Mouse (Mus musculus) cerebral cortex, adult 2 months (tissue): ENCODE data around the gene Alox12.

Source experiments
- WGBS: fragments of 180-500 bp; shearing (Covaris S2); methylation state at CpG from one replicate; pipeline ENCODE4 v1.1.7; 2018; 5-methylcytosine and 5-hydroxymethylcytosine counted together

Gene Alox12

GRCm38 (mm10) chr11:70220731-70221602 is 34.2 kb downstream of the Alox12 start, which contains the start of gene Slc16a13:
Slc16a13 (minus strand) TSS chr11:70221064.
- 1% methylated on average over 28 of the region's 28 CpGs for WGBS

GRCm38 (mm10) chr11:70220323-70220722 is 34.8 kb downstream of the Alox12 start:
- WGBS, result 2% methylated on average over 24 of the region's 24 CpGs

GRCm38 (mm10) chr11:70219873-70220272 is 35.3 kb downstream of the Alox12 start:
- WGBS, result 58% methylated on average over 7 of the region's 7 CpGs

- 91% methylated on average over 15 of the region's 15 CpGs for WGBS
Measured at GRCm38 (mm10) chr11:70218741-70219470, 36.2 kb downstream of the Alox12 start.

GRCm38 (mm10) chr11:70218039-70218438 is 37.1 kb downstream of the Alox12 start:
- 87% methylated on average over 4 of the region's 4 CpGs for WGBS

GRCm38 (mm10) chr11:70216103-70216502 is 39.0 kb downstream of the Alox12 start:
- 68% methylated on average over 3 of the region's 3 CpGs for WGBS

GRCm38 (mm10) chr11:70215301-70215700 is 39.9 kb downstream of the Alox12 start:
- 36% methylated on average over 22 of the region's 22 CpGs for WGBS

GRCm38 (mm10) chr11:70214856-70215209 is 40.3 kb downstream of the Alox12 start:
- 28% methylated on average over 18 of the region's 18 CpGs for WGBS

- 1% methylated on average over 46 of the region's 46 CpGs for WGBS
Measured at GRCm38 (mm10) chr11:70214191-70214855, 40.8 kb downstream of the Alox12 start.

GRCm38 (mm10) chr11:70213736-70214135 is 41.4 kb downstream of the Alox12 start:
- WGBS, result 4% methylated on average over 26 of the region's 26 CpGs

- WGBS, result 5% methylated on average over 9 of the region's 9 CpGs
Measured at GRCm38 (mm10) chr11:70212896-70213295, 42.3 kb downstream of the Alox12 start.

GRCm38 (mm10) chr11:70212423-70212822 is 42.7 kb downstream of the Alox12 start, which contains the start of gene Slc16a11:
Slc16a11 (plus strand) TSS chr11:70212752.
- 51% methylated on average over 6 of the region's 6 CpGs for WGBS

GRCm38 (mm10) chr11:70211972-70212371 is 43.2 kb downstream of the Alox12 start:
- WGBS, result 77% methylated on average over 6 of the region's 6 CpGs

GRCm38 (mm10) chr11:70210681-70211080 is 44.5 kb downstream of the Alox12 start:
- WGBS, result 93% methylated on average over 2 of the region's 2 CpGs

- 86% methylated on average over 5 of the region's 5 CpGs for WGBS
Measured at GRCm38 (mm10) chr11:70208778-70209388, 46.3 kb downstream of the Alox12 start.

GRCm38 (mm10) chr11:70207283-70207682 is 47.9 kb downstream of the Alox12 start:
- WGBS, result 83% methylated on average over 7 of the region's 7 CpGs

- WGBS, result 55% methylated on average over 2 of the region's 2 CpGs
Measured at GRCm38 (mm10) chr11:70206801-70207200, 48.4 kb downstream of the Alox12 start.

- WGBS, result 44% methylated on average over 5 of the region's 5 CpGs
Measured at GRCm38 (mm10) chr11:70201691-70202090, 53.5 kb downstream of the Alox12 start.

GRCm38 (mm10) chr11:70200036-70200608 is 55.0 kb downstream of the Alox12 start:
- 93% methylated on average over 5 of the region's 5 CpGs for WGBS

GRCm38 (mm10) chr11:70199107-70199506 is 56.0 kb downstream of the Alox12 start:
- 86% methylated on average over 8 of the region's 8 CpGs for WGBS

- 92% methylated on average over 3 of the region's 3 CpGs for WGBS
Measured at GRCm38 (mm10) chr11:70198332-70198731, 56.8 kb downstream of the Alox12 start.
